Mouse (Mus musculus) erythroblast, adult 5-6 weeks (primary cell): ENCODE measurements at regions not wholly inside any gene's neighbourhood (a gene's known extent, or its start where the extent isn't known, plus 50 kb on each side); places are given as distances from the start of the nearest gene placed in this dataset.
A peak's percentile ranks its signal among the peaks of the same experiment; 100 is the strongest.

Experiments
- ATAC-seq: replicated peaks from 2 replicates; pipeline ENCODE4 v1.8.0; 2016; ENCODE audit warnings: moderate number of reproducible peaks, mild to moderate bottlenecking, moderate TSS enrichment, inconsistent platforms; ENCODE audit not compliant: poor library complexity, low FRiP score, severe bottlenecking

GRCm38 (mm10) chr10:95622879-95623517 lies 50.3 kb downstream of the Anapc15-ps start:
- 0 out of 2 replicates have a peak, but pooled peaks have one; percentile 33 for ATAC-seq

GRCm38 (mm10) chr10:95620796-95621195 lies 52.5 kb downstream of the Anapc15-ps start:
- ATAC-seq: no peak

GRCm38 (mm10) chr10:95619601-95620000 lies 53.6 kb downstream of the Anapc15-ps start:
- ATAC-seq: no peak

DNA sequence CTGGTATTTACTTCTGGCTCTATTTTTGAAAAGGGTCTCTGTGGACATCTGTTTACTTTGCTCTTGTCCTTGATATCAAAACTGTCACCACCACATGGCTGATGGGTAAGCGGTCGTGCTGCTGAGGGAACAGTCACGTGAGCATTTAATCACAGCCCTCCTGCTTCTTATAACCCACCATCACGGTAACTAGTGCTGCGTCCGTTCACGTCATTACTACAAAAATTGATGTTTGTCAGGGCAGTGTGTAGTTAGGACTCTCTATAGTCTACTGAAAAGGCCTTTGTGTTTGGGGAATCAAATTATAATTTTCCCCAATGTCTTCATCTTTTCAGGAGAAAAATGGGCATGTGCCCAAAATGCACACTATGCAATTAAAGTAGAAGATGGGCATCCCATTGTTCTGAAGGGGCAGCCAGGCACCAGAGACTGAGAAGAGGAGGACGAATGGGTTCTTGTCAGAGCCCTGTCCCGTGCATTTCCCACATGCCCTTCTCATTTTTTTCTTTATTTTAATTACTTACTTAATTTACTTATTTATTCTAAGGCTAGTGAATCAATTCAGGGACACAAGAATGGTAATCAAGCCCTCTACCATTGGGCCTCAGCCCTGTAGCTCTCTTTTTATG lies 54.6 kb upstream of the Nudt4 start:
- no peak for ATAC-seq

- no peak for ATAC-seq
These were observed 52.9 kb upstream of the Nudt4 start for GRCm38 (mm10) chr10:95616821-95617220.

DNA sequence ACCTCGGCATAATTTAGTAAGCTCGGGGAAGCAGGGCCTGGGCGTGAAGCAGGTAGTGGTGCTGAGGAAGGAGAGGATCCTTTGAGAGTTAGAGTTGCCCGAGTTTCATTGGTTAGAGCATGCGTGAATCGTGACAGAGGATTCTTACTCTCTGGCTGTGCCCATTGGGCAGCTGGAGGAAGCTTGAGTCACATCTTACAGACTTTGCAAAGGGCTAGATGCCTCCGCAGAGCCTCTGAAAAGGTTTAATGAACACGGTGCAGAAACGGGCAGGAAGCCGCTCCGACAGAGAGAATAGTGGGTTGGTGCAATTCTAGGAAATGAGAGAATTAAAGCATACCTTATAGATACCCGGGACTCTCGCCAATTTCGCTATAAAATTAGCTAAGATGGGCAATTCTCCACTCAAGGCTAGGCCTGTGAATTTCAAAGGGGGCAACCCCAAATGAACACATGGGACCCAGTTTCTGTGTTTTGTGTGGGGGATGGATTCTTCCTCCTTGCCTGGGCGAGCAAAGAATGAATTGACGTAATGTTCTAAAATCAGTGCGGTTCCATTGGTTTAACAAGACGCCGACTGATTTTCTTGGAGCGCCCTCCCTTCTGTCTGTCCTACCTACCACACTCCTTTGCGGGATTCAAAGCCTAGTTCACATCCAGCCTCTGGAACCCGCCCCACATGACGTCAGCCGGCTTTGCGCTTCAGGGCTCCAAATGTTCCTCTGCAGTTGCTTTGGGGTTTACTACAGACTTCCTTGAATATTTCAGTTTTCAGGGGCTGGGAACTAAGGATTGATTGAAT lies 52.1 kb upstream of the Nudt4 start:
- ATAC-seq: no peak
